Mouse (Mus musculus) monocyte, adult 5-6 weeks (primary cell): Measurements from ENCODE around the gene Gm26620. TPM values are rescaled to one million over a fixed set of nuclear protein-coding genes. Genes with fewer than 3 reads are reported as not detected.

Experiments used
- total RNA-seq: library from RNA; stranded (forward); fragments of 200-1000, 200-491, 200-594 nt; gene quantifications from 3 replicates; pipeline ENCODE4 v1.2.3, GENCODE M21; 2017

The Gm26620 gene
- total RNA-seq, 1 experiment from 2014 or later: not detected

Other genes starting within 250 kb of the Gm26620 start
- gene Olfml2b, start 240.5 kb upstream of the Gm26620 start, total RNA-seq: not detected in 3 replicates
- gene Atf6, start 17.3 kb upstream of the Gm26620 start, total RNA-seq: 45.8 to 71.9 TPM (median 49.6 TPM) in 3 replicates
- 7.0 to 16.2 TPM (median 9.7 TPM) in 3 replicates for gene Dusp12, start 475 bp downstream of the Gm26620 start, total RNA-seq
- 0.43 TPM in 1 of 3 replicates, not detected in the others for gene Fcrlb, start 27.9 kb downstream of the Gm26620 start, total RNA-seq
- gene Fcrla, start 42.5 kb downstream of the Gm26620 start, total RNA-seq: 25.8 to 50.1 TPM (median 35.3 TPM) in 3 replicates
- 181 to 197 TPM (median 187 TPM) in 3 replicates for gene Fcgr2b, start 91.5 kb downstream of the Gm26620 start, total RNA-seq
- 364 to 612 TPM (median 571 TPM) in 3 replicates for gene Fcgr4, start 133.9 kb downstream of the Gm26620 start, total RNA-seq
- 270 to 442 TPM (median 434 TPM) in 3 replicates for gene Fcgr3, start 179.9 kb downstream of the Gm26620 start, total RNA-seq
- 1.4 to 6.2 TPM (median 1.6 TPM) in 3 replicates for gene Cfap126, start 228.9 kb downstream of the Gm26620 start, total RNA-seq